Mouse (Mus musculus) heart, postnatal 0 days (tissue): Measurements from ENCODE around the gene Polq.

Source experiments
- CTCF ChIP-seq: IDR thresholded peaks from 2 replicates; pipeline ENCODE4 v1.5.1; 2016; ENCODE audit warnings: antibody characterized with exemption, control low read depth, low read depth
- EP300 ChIP-seq: IDR thresholded peaks from 2 replicates; pipeline ENCODE4 v1.6.1; 2016; ENCODE audit warnings: antibody characterized with exemption, low read depth

- TF ChIP-seq CTCF (no peak), EP300 (no peak)
Observed at GRCm38 (mm10) chr16:36988066-36988465, 23.5 kb upstream of the Polq start.
